Mouse (Mus musculus): ENCODE results near the gene 4931423N10Rik. TPM values are rescaled to one million over a fixed set of nuclear protein-coding genes. Genes with fewer than 3 reads are reported as not detected.
A peak's percentile ranks its signal among the peaks of the same experiment; 100 is the strongest.
"Not testable (repeated sequence)": the region's sequence is repeated elsewhere in the genome, so short reads cannot be mapped to it uniquely, and the experiment has no call there.

Gene 4931423N10Rik
- polyA plus RNA-seq, 1 experiment from 2014 or later: 0.13 TPM

DNA sequence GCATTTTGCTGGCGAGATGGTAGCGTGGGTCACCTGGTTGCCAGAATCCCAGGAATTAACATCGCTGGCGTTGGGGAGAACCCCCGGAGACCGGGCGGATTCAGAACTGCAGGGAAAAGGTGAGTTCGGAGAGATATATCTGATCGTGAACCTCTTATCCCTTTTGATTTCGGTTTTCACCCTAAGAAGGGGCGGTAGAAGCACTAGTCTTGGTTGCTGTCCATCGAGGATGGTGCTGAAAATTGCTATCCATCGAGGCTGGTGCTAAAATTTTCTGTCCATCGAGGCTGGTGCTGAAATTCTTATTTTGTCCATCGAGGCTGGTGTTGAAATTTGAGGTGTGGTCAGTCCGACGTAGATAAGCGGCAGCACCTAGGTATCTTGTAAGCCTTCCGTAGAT is 83.7 kb downstream of the 4931423N10Rik start:
- not testable (repeated sequence) for DNase-seq (ENCODE audit: low spot score); H3K9me3 ChIP-seq (ENCODE audit: control insufficient read depth, low read length); H3K9ac ChIP-seq; H3K4me1 ChIP-seq (replicated peaks; ENCODE audit: control insufficient read depth, insufficient read depth, low read length); H3K4me3 ChIP-seq (replicated peaks; ENCODE audit: low read length); H3K36me3 ChIP-seq (replicated peaks; ENCODE audit: control insufficient read depth, insufficient read depth); H3K27ac ChIP-seq; ATAC-seq (ENCODE audit: low FRiP score); H3K4me2 ChIP-seq (replicated peaks); H3K27me3 ChIP-seq (ENCODE audit: control insufficient read depth, insufficient read depth, low read length)
- 55% methylated on average over 19 of the region's 19 CpGs for WGBS

DNA sequence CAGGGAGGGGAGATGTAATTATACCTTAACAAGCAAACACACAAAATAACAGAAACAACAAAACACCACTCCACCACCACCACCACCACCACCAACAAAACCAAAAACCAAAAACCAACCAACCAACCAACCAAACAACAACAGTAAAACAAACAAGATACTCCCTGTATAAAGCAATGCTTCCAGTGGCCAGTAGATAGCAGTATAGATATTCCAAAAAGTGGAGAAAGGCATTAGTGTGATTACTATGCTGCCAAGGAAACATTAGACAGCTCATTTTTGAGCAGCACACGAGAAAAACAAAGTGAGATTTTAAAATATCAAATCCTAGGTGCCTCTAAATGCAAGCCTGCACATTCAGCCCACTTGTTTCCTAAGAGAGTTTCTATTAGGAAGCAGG is 107.6 kb downstream of the 4931423N10Rik start:
- H3K9me3 ChIP-seq (ENCODE audit: control insufficient read depth, low read length): no peaks in the 10 kb centered on the region
- no peak overlapping the region for H3K27ac ChIP-seq
- no peaks in the 10 kb centered on the region for H3K4me1 ChIP-seq (replicated peaks; ENCODE audit: control insufficient read depth, insufficient read depth, low read length)
- H3K4me3 ChIP-seq (replicated peaks; ENCODE audit: low read length): no peak overlapping the region
- no peaks in the 10 kb centered on the region for H3K27me3 ChIP-seq (ENCODE audit: control insufficient read depth, insufficient read depth, low read length)
- ATAC-seq (ENCODE audit: low FRiP score) (peak; percentile 74; the same call in 1 of the 2 replicates), DNase-seq (ENCODE audit: low spot score) (peak; percentile 35)
- no peaks in the 10 kb centered on the region for H3K36me3 ChIP-seq (replicated peaks; ENCODE audit: control insufficient read depth, insufficient read depth)
- 7% methylated on average over 1 of the region's 1 CpGs for WGBS
- H3K4me2 ChIP-seq (replicated peaks): no peak overlapping the region
- H3K9ac ChIP-seq: no peak overlapping the region

Other genes with a start within 250 kb of the 4931423N10Rik start
- gene Abi1, start 167.2 kb upstream of the 4931423N10Rik start, polyA plus RNA-seq (2014; fragmentation: Nextera tagmentation; extraction: Ambion mirVana): 62.2 and 67.9 TPM in 2 replicates
- gene Acbd5, start 139.3 kb upstream of the 4931423N10Rik start, polyA plus RNA-seq (2014; fragmentation: Nextera tagmentation; extraction: Ambion mirVana): 64.1 and 67.2 TPM in 2 replicates
- gene Mastl, start 51.5 kb upstream of the 4931423N10Rik start, polyA plus RNA-seq (2014; fragmentation: Nextera tagmentation; extraction: Ambion mirVana): 2.9 and 3.2 TPM in 2 replicates
- gene Yme1l1, start 51.1 kb upstream of the 4931423N10Rik start, polyA plus RNA-seq (2014; fragmentation: Nextera tagmentation; extraction: Ambion mirVana): 62.9 and 69.9 TPM in 2 replicates
- gene Nxph2, start 113.8 kb downstream of the 4931423N10Rik start, polyA plus RNA-seq (2014; fragmentation: Nextera tagmentation; extraction: Ambion mirVana): 7.1 and 7.8 TPM in 2 replicates